Mouse (Mus musculus) myocyte (in vitro differentiated cells): ENCODE data around the gene Igf1r.

Experiments
- CEBPB ChIP-seq: IDR thresholded peaks from 2 replicates; pipeline ENCODE4 v1.6.1; 2011; ENCODE audit warnings: mild to moderate bottlenecking, moderate library complexity; ENCODE audit not compliant: poor library complexity, insufficient read depth, severe bottlenecking
- E2F4 ChIP-seq: IDR thresholded peaks from one replicate; pipeline ENCODE4 v1.6.1; 2011; ENCODE audit warnings: mild to moderate bottlenecking, control low read depth, moderate library complexity; ENCODE audit not compliant: insufficient read depth
- MAX ChIP-seq: IDR thresholded peaks from one replicate; pipeline ENCODE4 v1.6.1; 2011; ENCODE audit warnings: low read depth, mild to moderate bottlenecking, control low read depth
- MYOD1 ChIP-seq, 3 experiments: IDR thresholded peaks; one replicate each; pipeline ENCODE4 v1.6.1; 2011; ENCODE audit warnings: control low read depth in 2 of 3, low read depth in 2 of 3, mild to moderate bottlenecking in 2 of 3, moderate library complexity in 1 of 3; ENCODE audit not compliant: insufficient read length in 2 of 3, control insufficient read depth in 1 of 3
- POLR2A ChIP-seq: IDR thresholded peaks from one replicate; pipeline ENCODE4 v1.6.1; 2011; ENCODE audit warnings: low read depth, mild to moderate bottlenecking, control low read depth, moderate library complexity; ENCODE audit not compliant: insufficient read length
- POLR2AphosphoS2 ChIP-seq: IDR thresholded peaks from one replicate; pipeline ENCODE4 v1.6.1; 2011; ENCODE audit warnings: low read depth, control low read depth; ENCODE audit not compliant: insufficient read length
- REST ChIP-seq: IDR thresholded peaks from one replicate; pipeline ENCODE4 v1.6.1; 2011; ENCODE audit warnings: mild to moderate bottlenecking, control low read depth, moderate library complexity; ENCODE audit not compliant: insufficient read depth, insufficient read length
- TCF12 ChIP-seq: IDR thresholded peaks from one replicate; pipeline ENCODE4 v1.6.1; 2011; ENCODE audit warnings: mild to moderate bottlenecking, control low read depth; ENCODE audit not compliant: poor library complexity, insufficient read depth, severe bottlenecking
- USF1 ChIP-seq: IDR thresholded peaks from one replicate; pipeline ENCODE4 v1.6.1; 2011; ENCODE audit warnings: low read depth, mild to moderate bottlenecking, control low read depth, moderate library complexity

DNA sequence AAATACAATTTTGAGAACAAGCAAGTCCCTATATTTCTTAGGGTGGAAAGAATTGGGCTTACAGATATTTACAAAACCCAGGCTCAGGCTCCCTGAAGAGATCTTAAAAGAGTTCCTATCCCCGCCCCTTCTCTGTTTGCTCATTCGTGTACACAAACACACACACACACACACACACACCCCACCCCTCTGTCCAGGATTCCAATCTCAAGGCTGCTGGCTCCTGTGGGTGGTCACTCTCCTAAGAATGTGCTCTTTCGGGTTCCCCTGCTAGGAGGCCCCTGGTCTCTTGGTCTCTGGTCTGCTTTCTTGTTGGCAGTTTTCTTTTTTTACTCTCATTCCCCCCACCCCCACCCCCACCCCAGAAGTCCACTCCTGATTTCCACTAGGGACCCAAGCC lies 41.7 kb upstream of the Igf1r start:
- no peak for TF ChIP-seq MYOD1 (IDR thresholded peaks at IDR 0.05; ENCODE audit: control insufficient read depth in 1 of 3, insufficient read length in 2 of 3, low read depth in 2 of 3)
- TF ChIP-seq REST, result no peak
- no peak for TF ChIP-seq POLR2AphosphoS2
- TF ChIP-seq POLR2A, result no peak
- no peak for TF ChIP-seq USF1
- no peak for TF ChIP-seq TCF12
- no peak for TF ChIP-seq E2F4
- no peak for TF ChIP-seq MAX
- TF ChIP-seq CEBPB, result no peak
